Mouse (Mus musculus) right cerebral cortex, postnatal 10 days (tissue): ENCODE data around the gene Emilin3.
A peak's percentile ranks its signal among the peaks of the same experiment; 100 is the strongest.
"Not testable (repeated sequence)": the region's sequence is repeated elsewhere in the genome, so short reads cannot be mapped to it uniquely, and the experiment has no call there.

Experiments used
- DNase-seq, 2 experiments: peaks; one replicate each; pipeline ENCODE4 v3.0.0; 2021; ENCODE audit warnings: low spot score in 2 of 2

Emilin3 gene

DNA sequence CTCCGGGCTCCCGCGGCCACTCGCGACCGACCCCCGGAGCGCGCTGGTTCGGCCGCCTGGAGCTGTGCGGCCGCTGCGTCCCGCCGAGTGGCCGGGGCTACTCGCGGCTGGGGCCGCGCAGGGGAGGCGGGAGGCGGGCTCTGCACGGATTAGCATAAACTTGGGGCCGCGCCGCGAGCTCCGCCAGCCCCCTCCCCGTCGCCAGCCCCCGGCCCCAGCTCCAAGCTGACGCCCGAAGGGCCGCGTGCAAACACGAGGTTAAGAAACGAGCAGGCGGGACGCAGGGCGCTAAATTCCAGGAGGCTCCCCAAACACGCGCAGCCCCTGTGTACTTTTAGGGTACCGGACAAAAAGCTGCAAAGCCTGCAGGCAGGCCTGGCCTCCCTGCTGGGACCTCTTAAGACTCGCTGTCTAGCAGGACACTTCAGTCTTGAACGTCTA lies at the start of gene Emilin3:
Gene Emilin3 (minus strand): TSS at position 98 of the 441 bp plus-strand sequence.
- no peak for DNase-seq

DNA sequence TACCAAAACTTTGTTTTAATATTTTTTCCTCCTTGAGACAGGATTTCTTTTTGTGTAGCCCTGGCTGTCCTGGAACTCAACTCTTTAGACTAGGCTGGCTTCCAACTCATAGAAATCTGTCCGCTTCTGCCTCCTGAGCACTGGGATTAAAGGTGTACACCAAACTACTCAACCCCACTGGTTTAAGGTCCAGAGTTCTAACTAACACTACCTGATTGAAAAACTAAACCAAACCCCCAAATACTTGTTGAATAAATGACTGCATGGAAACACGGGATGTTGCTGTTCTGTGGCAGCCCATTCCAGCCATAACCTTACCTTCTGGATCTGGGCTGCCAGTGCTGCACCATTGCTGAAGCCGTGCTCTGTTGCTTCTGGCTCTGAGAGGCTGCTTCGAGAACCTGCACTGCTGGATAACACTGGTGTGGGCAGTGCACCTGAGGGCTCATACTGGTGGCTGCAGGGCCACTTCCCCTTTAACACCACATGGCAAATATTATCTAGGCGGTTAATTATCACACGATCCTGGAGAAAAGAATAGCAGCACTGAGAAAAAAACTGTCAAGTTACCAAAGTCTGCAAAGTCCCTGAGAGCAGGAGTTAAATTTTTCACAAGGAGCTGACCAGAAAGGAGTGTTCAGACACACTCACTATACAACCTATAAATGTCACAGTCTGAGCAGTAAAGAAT lies 49.0 kb upstream of the Emilin3 start:
- DNase-seq = no peak

DNA sequence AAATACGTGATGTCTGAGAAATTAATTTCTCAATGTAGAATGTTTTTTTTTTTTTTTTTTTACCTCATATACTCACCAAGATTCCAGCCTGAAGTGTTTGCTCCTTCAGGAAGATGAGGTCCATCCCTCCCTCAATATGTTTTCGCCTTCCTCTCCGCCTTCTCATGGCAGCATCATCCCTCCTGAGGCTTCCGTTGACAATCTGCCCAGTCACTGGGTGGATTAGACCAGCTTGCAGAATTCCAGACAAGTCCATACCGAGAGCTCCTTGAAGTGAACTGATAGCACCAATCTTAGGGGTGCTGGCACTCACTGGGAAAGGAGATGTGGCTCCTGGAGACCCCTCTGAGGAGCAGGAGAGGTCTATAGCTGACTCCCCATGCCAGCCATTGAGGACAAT lies 47.8 kb upstream of the Emilin3 start:
- DNase-seq = no peak

DNA sequence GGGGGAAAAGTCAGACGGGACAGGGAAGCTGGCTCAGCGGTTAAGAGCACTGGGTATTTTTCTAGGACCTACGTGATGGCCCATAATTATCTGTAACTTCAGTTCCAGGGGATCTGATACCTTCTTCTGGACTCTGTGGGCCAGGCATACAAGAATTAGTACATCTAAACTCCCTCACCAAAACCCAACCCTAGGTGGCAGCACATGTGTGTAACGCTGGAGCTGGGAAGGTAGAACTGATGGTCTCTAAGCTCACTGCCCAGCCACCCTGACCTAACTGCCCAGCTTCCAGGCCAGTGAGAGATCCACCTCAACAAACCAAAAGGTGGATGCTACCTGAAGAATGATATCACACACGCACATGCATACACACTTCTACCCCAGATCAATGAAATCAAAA lies 46.6 kb upstream of the Emilin3 start:
- DNase-seq = no peak

DNA sequence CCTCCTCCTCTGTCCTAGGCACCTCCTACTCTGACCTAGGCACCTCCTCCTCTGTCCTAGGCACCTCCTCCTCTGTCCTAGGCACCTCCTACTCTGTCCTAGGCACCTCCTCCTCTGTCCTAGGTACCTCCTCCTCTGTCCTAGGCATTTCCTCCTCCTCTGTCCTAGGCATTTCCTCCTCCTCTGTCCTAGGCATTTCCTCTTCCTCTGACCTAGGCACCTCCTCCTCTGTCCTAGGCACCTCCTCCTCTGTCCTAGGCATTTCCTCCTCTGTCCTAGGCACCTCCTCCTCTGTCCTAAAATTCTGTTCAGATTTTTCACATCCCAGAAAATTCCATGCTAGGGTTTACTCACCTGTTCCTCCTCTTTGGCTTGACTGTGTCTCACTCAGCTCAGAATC lies 45.7 kb upstream of the Emilin3 start:
- not testable (repeated sequence) for DNase-seq

DNA sequence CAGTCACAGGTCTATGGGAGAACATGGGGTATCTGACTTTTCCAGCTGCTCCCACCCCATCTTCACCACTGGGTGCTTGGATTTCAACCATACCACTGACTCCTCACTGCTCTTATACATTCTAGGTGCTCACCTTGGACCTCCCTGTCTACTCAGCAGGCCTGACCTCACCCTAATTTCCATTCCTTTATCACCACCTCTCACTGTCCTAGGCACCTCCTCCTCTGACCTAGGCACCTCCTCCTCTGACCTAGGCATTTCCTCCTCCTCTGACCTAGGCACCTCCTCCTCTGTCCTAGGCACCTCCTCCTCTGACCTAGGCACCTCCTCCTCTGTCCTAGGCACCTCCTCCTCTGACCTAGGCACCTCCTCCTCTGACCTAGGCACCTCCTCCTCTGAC lies 45.2 kb upstream of the Emilin3 start:
- DNase-seq = not testable (repeated sequence)

DNA sequence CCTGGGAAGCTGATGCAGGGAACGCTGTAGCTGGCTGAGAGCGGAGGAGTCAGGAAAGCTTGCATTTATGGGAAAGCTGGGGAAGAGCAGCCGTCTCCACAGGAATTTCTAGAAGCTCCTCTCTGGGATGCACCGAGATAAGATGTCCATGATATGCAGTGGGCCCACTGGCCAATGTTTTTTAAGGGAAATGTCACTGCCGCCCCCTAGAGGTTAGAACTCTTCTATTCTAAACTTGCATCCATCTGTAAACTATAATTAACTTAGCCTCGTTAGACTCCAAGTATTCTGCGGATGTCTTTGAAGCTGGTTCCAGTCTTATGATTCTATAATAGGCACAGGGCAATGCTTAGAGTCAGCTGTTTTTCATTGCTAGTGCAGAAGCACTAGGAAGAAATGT lies 43.2 kb upstream of the Emilin3 start:
- peak; percentile 63 to 74 for DNase-seq

DNA sequence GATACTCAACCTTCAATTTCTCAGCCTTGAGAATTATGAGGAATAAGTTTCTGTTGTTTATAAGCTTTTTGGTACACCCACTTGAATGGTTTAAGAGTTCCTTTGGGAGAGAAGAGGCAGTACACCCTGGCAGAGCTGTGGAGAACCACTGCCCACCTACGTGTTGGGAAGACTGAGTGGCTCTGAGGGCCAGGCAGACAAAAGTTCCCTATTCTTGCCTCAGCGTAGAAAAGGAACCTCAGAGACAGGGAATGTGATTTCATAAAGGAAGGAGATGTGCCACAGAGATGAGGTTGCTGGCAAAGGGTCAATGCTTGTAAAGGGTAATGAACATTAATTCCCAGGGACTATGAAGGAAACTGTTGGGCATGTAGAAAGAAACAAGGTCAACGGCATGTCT lies 42.4 kb upstream of the Emilin3 start:
- DNase-seq = no peak

DNA sequence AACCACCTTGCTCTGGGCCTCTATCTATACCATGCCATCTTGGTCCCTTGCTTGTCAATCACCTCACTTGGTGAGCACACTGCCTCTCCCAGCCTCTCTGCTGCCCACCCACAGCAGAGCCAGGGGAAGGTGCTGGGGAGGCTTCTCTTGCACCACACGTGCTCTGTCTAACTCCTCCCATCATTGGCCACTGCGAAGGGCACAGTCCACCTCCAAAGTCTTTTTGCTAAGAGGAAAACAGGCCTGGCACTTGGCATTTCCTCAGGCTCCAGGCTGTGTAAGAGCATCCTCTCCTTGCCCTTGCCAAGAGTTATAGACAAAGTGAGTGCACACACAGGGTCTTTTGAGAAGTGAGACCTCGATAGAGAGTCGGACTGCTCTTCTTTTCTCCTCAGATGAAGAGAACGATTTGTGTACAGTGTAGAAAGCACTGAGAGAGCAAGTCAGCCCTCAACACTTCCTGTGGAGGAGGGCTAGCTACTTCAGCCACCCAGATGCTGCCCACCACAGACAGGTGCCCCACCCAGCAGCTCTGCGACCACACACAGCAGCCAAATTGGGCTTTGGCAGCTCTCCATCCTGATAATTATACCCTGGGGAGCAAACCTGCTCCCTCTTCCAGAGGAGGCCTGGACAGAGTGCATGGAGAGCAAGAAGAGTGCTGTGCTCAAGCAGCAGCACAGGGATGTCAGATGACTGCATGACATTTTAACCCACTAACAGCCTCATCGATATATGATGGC lies 41.2 kb upstream of the Emilin3 start:
- no peak for DNase-seq

DNA sequence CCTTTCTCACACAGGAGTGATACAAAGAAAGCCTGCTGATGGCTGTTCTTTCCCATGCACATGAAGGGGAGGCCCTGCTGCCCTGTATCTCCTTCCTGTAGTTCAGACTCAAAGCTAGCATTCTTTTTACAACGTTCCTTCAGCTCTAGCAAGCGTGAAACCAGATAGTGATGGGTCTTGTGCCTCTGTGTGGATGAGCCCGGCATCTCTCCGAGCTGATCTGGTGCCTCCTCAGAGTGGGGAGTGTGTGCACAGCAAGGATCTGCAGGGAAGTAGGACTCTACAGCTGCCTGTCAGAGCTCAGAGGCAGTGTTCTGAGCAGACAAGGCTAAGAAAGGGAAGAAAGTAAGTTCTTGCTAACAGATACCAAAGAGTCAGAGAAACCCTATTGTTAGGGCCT lies 39.5 kb upstream of the Emilin3 start:
- DNase-seq = peak in 1 of 2 experiments; percentile 44

DNA sequence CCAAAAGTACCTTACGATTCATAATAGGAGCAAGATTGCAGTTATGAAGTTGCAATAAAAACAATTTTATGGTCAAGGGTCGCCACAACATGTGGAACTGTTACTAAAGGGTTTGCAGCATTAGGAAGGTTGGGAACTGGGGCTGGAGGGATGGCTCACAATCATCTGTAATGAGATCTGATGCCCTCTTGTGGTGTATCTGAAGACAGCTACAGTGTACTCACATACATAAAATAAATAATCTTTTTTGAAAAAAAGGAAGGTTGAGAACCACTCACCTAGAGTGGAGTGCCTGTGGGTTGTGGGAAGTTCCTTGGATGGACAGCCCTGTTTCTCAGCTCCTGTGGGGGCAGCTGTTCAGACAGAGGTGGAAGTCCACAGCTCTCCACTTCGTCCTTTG lies 30.3 kb upstream of the Emilin3 start:
- DNase-seq = no peak

DNA sequence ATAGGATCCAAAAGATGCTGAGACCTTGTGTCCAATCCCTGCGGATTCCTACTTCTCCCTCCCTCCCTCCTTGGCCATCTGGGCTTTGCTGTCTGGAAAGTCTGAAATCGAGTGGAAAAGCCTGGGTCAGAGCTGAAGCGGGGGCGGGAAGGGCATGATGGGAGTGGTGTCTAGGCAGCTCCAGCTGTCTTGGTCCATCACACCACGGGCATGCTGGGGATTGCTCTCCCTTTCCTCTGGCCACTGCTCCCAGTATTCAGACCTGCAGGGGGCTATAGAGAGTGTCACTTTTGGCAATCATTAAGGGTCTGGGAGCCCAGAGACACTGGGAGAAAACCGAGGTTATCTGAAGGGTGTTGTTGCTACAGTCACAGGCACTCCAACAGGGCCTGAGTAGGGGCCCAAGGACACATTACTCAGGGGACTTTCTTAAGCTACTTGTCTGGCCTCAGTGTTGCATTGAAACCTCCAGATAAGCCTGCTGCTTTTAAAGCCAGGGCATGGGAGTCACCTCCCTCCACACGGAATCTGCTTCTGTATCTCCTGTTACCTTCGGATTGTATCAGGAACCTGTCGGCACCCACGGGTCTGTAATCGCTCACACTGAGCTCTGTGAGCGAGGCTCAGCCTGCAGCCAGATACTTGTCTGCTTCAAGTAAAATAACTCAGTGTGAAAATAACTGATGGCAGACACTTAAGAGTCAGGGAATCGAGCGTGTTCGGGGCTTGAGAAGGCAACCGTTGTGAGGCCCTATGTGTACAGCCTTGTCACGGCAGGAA lies 29.0 kb upstream of the Emilin3 start:
- DNase-seq = no peak

DNA sequence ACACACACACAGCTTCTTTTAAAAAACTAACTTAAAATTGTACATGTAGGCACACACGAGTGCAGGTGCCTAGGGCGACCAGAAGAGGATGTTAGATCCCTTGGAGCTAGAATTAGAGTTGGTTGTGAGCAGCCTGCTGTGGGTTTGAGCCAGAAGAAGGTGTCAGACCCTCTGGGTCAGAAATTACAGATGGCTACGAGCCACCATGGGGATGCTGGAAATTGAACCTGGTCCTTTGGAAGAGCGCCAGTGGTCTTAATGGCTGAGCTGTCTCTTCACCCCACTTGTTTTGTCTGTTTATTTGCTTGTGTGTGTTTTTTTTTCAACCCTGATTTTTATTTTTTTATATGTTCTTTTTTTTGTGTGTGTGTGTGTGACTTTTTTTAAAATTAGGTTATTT lies 22.3 kb upstream of the Emilin3 start:
- no peak for DNase-seq

DNA sequence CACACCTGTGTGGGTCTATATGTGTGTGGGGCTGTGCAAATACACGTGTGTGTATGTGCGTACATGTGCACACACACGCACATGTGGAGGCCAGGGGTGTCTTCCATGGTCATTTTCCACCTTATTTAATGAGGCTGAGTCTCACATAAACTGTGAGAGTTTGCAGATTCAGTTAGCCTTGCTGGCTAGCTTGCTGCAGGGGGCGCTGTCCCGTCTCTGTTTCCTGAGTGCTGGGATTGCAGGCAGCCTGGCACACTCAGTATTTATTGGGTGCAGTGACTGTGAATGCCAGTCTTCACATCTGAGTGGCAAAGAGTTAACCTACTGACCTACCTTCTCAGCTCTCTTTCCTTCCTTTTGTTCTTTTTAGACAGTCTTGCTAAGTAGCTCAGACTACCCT lies 21.8 kb upstream of the Emilin3 start:
- DNase-seq = no peak

DNA sequence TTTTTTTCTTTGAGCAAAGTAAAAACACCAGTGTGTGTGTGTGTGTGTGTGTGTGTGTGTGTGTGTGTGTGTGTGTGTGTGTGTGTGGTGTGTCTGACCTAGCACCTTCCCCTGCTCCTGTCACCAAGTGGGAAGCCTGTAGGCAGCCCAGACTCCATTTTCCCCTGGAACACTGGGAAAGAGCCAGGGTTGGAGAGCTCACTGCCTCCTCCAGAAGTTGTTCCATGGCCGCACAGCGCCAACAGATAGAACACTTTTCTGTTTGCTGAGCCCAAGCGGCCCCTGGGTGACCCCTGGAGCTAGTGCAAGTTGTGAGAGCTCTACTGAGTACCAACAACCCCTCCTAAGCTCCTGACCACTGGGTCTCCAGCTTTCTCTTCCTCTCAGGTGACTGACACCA lies 20.9 kb upstream of the Emilin3 start:
- DNase-seq = no peak

DNA sequence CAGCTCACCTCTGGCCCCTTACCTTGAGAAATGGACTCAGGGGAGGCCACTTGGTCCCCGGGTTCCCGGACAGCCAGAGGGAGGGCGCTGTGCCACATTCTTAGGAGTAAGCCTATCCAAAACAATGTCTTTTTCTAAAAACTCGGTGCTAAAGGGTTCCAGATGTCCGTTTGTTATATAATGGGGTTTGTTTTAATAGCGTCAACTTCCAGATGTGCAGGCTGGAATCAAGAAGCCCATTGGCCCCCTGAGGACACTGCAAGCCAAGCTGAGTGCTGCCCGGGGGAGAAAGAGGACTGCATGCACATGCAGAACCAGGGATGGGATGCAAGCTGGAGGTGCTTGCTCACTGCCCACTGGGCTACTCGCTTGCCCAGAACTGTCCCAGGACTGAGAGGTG lies 20.2 kb upstream of the Emilin3 start:
- no peak for DNase-seq

DNA sequence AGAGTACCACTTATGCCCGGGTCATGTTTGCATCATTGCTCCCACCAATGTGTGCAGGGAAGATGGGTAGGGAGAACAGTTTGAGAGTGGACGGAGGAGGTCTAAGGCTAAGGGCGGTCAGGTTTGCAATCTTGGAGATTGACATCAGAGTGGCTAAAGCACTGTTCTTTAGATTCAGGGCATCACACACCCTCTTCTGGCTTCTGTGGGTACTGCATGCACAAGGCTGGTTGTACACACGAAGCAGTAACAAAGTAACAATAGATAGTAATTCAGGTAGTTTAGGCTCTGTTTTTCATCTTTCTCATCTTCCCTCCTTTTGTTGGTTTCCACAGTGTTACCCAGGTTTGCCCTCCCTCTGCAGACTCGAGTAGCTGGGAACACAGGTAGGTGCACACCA lies 19.2 kb upstream of the Emilin3 start:
- DNase-seq = no peak

DNA sequence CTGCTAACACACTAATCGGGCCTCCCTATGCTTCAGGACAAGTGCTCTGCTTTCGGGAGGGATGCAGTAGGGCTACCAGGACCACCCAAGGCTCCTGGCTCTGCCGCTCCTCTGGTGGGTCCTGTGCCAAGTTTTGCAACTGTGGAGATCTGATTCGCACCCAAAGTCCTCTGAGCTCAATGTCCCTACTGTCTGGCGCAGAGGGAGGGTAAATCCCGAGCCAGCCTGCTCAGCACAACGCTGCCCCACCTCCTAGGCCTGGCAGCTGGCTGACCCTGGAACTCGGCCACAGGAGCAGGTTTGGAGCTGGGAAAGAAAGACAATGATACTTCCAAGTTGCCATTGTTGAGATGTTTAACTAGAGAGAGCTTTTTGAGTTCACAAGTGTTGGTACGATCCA lies 13.1 kb upstream of the Emilin3 start:
- DNase-seq = peak; percentile 74

DNA sequence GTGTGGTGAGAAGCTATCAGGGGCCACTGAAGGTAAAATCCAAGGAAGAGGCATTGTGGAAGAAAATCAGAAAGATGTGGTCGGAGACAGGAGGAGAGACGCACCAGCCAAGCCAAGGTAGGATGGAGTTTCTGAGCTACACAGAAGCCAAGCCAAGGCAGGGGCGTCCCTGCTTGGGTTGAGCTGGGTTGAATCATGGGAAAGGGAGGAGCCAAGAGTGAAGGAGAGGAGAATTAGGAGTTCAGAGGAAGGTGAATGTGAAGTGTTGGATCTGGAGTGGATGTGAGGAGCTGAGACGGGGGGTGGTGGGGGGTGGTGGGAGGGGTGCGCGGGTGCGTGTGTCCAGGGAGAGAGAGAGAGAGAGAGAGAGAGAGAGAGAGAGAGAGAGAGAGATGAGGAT lies 9.2 kb upstream of the Emilin3 start:
- no peak for DNase-seq

DNA sequence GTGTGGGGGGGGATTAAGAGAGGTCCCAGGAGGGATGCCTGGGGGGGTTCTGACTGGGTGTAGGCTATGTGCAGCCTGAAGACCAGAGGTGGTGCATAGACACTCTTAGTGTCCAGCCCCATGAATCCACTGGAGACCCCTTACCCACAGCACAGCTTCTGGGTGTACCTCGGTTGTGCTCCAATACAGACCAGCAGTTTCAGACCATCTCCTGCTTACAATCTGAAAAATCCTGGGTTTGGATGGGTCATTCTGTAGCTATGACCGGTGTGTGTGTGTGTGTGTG lies 6.7 kb upstream of the Emilin3 start:
- DNase-seq = no peak

DNA sequence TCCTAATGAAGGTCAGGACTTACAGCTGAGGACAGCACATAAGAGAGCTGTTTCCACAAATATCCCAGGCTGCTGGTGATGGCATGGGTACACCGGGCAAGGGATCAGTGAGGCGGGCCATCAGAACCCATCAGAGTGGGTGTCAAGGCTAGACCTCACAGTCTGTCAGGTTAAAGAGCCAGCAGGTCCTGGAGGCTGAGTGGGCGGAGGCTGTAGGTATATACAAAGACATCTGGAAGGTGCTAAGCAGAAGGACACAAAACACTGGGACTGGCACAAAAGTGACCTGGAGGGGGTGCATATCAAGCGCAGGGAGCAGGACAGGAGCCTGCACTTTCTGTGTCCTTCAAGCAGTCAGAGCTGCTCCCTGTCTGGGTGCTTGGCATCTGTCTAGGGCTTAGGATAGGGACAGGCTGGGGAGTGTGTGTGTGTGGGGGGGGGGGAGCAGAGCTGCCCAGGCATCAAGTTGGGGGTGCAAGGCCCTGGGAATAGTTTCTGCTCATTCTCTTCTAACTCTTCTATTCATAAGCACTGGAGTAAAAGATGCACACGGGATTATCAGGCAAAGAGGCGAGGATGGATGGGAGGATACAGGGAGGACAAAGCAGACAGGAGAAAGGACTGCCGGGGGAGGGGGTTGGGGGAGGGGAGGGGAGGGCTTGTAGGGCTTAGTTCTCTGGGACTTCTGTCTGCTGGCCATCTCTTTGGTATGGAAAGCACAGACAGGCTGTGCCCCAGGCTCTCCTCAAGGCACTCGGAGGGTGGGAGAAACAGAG lies 6.2 kb upstream of the Emilin3 start:
- DNase-seq = no peak

DNA sequence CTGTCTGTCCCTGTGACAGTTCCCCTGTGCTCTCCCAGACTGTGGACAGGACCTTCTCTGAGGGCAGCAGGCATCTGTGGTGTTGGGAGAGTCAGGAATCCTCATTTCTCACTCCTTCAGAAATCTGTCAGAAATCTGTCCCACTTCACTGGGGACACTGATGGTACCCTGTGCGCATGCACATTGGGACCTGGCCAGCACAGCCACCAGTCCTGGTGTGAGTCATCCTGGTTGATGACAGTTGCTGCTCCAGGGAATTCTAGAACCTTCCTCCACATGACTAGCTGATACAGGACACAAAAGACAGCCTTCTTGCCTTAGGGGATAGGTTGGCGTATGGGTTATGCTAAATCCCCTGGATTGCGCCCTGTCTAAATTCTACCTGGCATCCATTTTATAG lies 5.2 kb upstream of the Emilin3 start:
- no peak for DNase-seq
